In the genomic region with DNA sequence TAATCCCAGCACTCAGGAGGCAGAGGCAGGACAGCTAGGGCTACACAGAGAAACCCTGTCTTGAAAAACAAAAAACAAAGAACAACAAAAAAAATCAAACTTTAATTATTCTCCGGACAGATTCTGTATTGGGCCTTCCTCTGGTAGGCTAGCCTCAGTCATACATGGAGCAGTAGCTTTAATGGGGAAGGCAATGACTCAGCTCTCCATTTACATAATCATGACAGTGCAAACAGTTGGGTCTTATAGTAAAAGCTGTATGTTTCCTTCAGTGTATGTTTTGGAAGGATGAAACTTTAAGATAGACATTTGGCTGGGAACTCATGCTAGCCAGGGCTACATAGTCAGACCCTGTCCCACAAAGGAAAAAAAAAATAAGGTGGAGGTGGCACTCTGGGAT, we compare ENCODE assay signal across 16 mouse cellular contexts.
"Had no signal": no experiment of that assay in that cellular context is flagged by ENCODE, and none has a peak within 500 bp of the region (broad histone marks: within the 10 kb centered on the region; RNA-seq: fewer than 3 reads in every experiment).

No protein-coding gene starts in this region.

- H3K4me3 ChIP-seq: left cerebral cortex, adult 2 months; lung, embryonic 15.5 days had no signal

- H3K9me3 ChIP-seq: lung, embryonic 15.5 days had no signal

- H3K27me3 ChIP-seq: lung, embryonic 15.5 days had no signal

- H3K36me3 ChIP-seq: lung, embryonic 15.5 days had no signal

- H3K4me2 ChIP-seq: lung, embryonic 15.5 days; midbrain, embryonic 11.5 days had no signal

- H3K27ac ChIP-seq: left cerebral cortex, adult 2 months; liver, embryonic 14.5 days; lung, embryonic 15.5 days had no signal

- DNase-seq: kidney, adult 18-20 months; kidney, adult 9 months; kidney, postnatal 14 days; kidney, postnatal 4 days; layer of hippocampus, postnatal 36 days; lung, adult 18-20 months; lung, postnatal 10 days; lung, postnatal 36 days; midbrain, embryonic 14.5 days; thymus, adult 18-20 months; thymus, postnatal 14 days; thymus, postnatal 4 days had no signal

- H3K4me1 ChIP-seq: lung, embryonic 15.5 days had no signal

- H3K9ac ChIP-seq: liver, embryonic 14.5 days; lung, embryonic 15.5 days had no signal
